ENCODE assay signal across 14 mouse cellular contexts in the genomic region with DNA sequence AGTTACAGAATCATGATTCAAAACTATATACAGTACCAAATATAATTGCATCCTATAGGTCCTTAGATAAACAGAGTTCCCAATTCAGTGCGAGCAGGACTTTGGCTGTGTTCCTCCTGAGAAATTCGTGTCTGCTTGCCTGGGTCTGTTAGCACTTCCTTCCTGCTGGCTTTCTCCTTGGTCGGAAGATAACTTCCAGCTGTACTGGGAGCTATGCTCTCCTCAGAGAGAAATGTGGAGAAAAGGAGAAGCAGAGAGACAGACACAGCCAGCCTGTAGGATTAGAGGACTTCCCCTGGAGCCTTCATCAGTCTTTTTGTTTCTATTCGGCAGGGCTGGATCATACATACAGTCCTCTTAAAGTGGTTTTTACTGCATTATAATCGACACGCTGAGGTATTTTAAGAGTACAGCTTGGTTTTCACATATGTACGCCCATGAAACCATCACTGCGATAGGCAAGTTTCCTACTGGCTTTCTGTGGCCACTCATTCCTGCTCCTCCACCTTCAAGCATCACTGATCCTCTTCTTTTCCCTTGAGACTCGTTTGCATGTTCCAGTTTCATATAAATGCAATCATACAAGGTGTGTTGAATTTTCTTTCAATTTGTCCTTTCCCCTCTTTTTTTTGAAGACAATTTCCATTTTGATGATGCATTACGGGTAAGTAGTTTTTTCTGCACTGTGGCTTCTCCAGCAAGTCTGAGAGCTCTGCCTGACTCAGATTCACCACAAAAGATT. TPM values are rescaled to one million over a fixed set of nuclear protein-coding genes. Genes with fewer than 3 reads are reported as not detected.
A peak's percentile ranks its signal among the peaks of the same experiment; 100 is the strongest.
DNase-seq lines count a peak whose midpoint lies in the region; ATAC-seq and TF ChIP-seq lines count a peak whose summit lies in the region.
"Had no signal": no experiment of that assay in that cellular context is flagged by ENCODE, and none has a peak within 500 bp of the region (broad histone marks: within the 10 kb centered on the region; RNA-seq: fewer than 3 reads in every experiment).

No protein-coding gene starts in this region.

- H3K4me2 ChIP-seq in stomach, embryonic 14.5 days (replicated peaks; ENCODE audit: low read depth, low read length), result 0 out of 2 replicates have a peak overlapping the region, but pooled peaks have one; percentile 7
- no peak overlapping the region for H3K4me2 ChIP-seq in midbrain, embryonic 16.5 days (ENCODE audit: low read length)
- H3K4me2 ChIP-seq: liver, embryonic 13.5 days; midbrain, embryonic 11.5 days had no signal

- peak overlapping the region; percentile 11; the same call in 1 of the 2 replicates for H3K4me3 ChIP-seq in gastrocnemius, adult 2 months
- no peak overlapping the region for H3K4me3 ChIP-seq in stomach, embryonic 14.5 days (ENCODE audit: low read depth, low read length)
- no peak overlapping the region for H3K4me3 ChIP-seq in midbrain, embryonic 16.5 days (ENCODE audit: low read depth, low read length)
- H3K4me3 ChIP-seq: hindbrain, embryonic 10.5 days; left cerebral cortex, adult 2 months; liver, embryonic 13.5 days had no signal

- H3K4me1 ChIP-seq in stomach, embryonic 14.5 days (ENCODE audit: control insufficient read depth, insufficient read depth, low read length), result peaks cover 12% of the 10 kb centered on the region
- no peaks in the 10 kb centered on the region for H3K4me1 ChIP-seq in midbrain, embryonic 16.5 days (ENCODE audit: control insufficient read depth, insufficient read depth, low read length)
- H3K4me1 ChIP-seq: hindbrain, embryonic 10.5 days had no signal

- DNase-seq in gastrocnemius, adult 2 months, result no peak
- DNase-seq in gastrocnemius, postnatal 14 days, result no peak
- peak; percentile 16 to 29 for DNase-seq in kidney, postnatal 4 days
- no peak for DNase-seq in kidney, adult 18-20 months
- no peak for DNase-seq in right cerebral cortex, postnatal 36 days (ENCODE audit: low spot score in 2 of 2)
- DNase-seq: cerebellum, adult 9-11 months; liver, embryonic 13.5 days had no signal

- 44% methylated on average over 10 of the region's 10 CpGs for WGBS in stomach, embryonic 14.5 days
- 57% methylated on average over 10 of the region's 10 CpGs for WGBS in midbrain, embryonic 16.5 days

- H3K9me3 ChIP-seq in stomach, embryonic 14.5 days (ENCODE audit: control insufficient read depth, low read depth, low read length), result no peaks in the 10 kb centered on the region
- H3K9me3 ChIP-seq in midbrain, embryonic 16.5 days (replicated peaks; ENCODE audit: control insufficient read depth, low read length, poor library complexity, severe bottlenecking), result no peaks in the 10 kb centered on the region
- H3K9me3 ChIP-seq: hindbrain, embryonic 10.5 days; liver, embryonic 13.5 days had no signal

- TF ChIP-seq CTCF in gastrocnemius, adult 2 months (IDR thresholded peaks at IDR 0.05), result no peak

- peak overlapping the region; percentile 31; the same call in 1 of the 2 replicates for H3K27ac ChIP-seq in gastrocnemius, adult 2 months
- H3K27ac ChIP-seq in stomach, embryonic 14.5 days (ENCODE audit: low read length), result peak overlapping the region; percentile 86
- no peak overlapping the region for H3K27ac ChIP-seq in midbrain, embryonic 16.5 days (ENCODE audit: low read length)
- H3K27ac ChIP-seq: hindbrain, embryonic 10.5 days; left cerebral cortex, adult 2 months; liver, embryonic 13.5 days had no signal

- intact Hi-C loops in gastrocnemius, adult 2 months (cut with DNase I), result loop anchor here (10.0 kb wide), 1 partner anchor 275 kb away; a partner anchor contains a TSS
- intact Hi-C loops in gastrocnemius, postnatal 14 days (cut with DNase I; ENCODE audit: low total_unique reads), result no loop called here

- no peak overlapping the region for H3K9ac ChIP-seq in stomach, embryonic 14.5 days (replicated peaks; ENCODE audit: low read depth, low read length)
- H3K9ac ChIP-seq in midbrain, embryonic 16.5 days (ENCODE audit: low read depth, low read length), result no peak overlapping the region
- H3K9ac ChIP-seq: liver, embryonic 13.5 days had no signal

- no peaks in the 10 kb centered on the region for H3K36me3 ChIP-seq in stomach, embryonic 14.5 days (ENCODE audit: control insufficient read depth, insufficient read depth, low read length)
- no peaks in the 10 kb centered on the region for H3K36me3 ChIP-seq in midbrain, embryonic 16.5 days (ENCODE audit: control insufficient read depth, insufficient read depth, low read length)
- H3K36me3 ChIP-seq: hindbrain, embryonic 10.5 days; liver, embryonic 13.5 days had no signal

- peak; percentile 81 for ATAC-seq in granulocyte monocyte progenitor cell, adult 5-6 weeks (replicated peaks; ENCODE audit: poor library complexity, severe bottlenecking)
- ATAC-seq in stomach, embryonic 14.5 days (ENCODE audit: insufficient number of reproducible peaks, insufficient read depth, low FRiP score, low read depth), result peak; percentile 67; the same call in 1 of the 2 replicates
- no peak for ATAC-seq in midbrain, embryonic 16.5 days
- ATAC-seq: activated CD4-positive, CD25-positive, alpha-beta regulatory T cell, adult 4 months had no signal

- H3K27me3 ChIP-seq in stomach, embryonic 14.5 days (ENCODE audit: control insufficient read depth, insufficient read depth, low read length), result no peaks in the 10 kb centered on the region
- no peaks in the 10 kb centered on the region for H3K27me3 ChIP-seq in midbrain, embryonic 16.5 days (ENCODE audit: control insufficient read depth, insufficient read depth, low read depth, low read length)
- H3K27me3 ChIP-seq: liver, embryonic 13.5 days had no signal

RNA-seq across cellular contexts. Expression of a gene that starts 8.3 kb away (rescaled TPM):
- 10 to 100 TPM; 19.9 to 22.1 TPM for total RNA-seq in gastrocnemius, adult 2 months (2021)
- total RNA-seq in gastrocnemius, postnatal 14 days (2021), result 10 to 100 TPM; 20.2 to 20.5 TPM
- total RNA-seq in granulocyte monocyte progenitor cell, adult 5-6 weeks (2014; fragmentation: Nextera tagmentation), result 100 and 112 TPM in 2 replicates
- 104 and 117 TPM in 2 replicates for total RNA-seq in granulocyte monocyte progenitor cell, adult 5-6 weeks (2017)
- 35.4 and 36.2 TPM in 2 replicates for polyA plus RNA-seq in stomach, embryonic 14.5 days (2014; fragmentation: Nextera tagmentation; extraction: Ambion mirVana)
- 6.7 and 6.8 TPM in 2 replicates for polyA plus RNA-seq in midbrain, embryonic 16.5 days (2015; fragmentation: Nextera tagmentation; extraction: Ambion mirVana)

Comparison
In these comparisons a context has a peak if more than half of its experiments do, and no peak if none do; other contexts are left out.
1. DNase-seq: peak in kidney, postnatal 4 days (2 of 2); none in gastrocnemius, adult 2 months (single experiment), gastrocnemius, postnatal 14 days (single experiment), kidney, adult 18-20 months (single experiment) and right cerebral cortex, postnatal 36 days (0 of 2).
2. RNA of a gene that starts 8.3 kb away (total RNA-seq): 100 to 117 TPM in granulocyte monocyte progenitor cell, adult 5-6 weeks; 19.9 to 22.1 TPM in gastrocnemius, adult 2 months and 20.2 to 20.5 TPM in gastrocnemius, postnatal 14 days; every median in the first group is over 4 times any median in the second.